Mouse (Mus musculus) liver, embryonic 14.5 days (tissue): ENCODE measurements around the gene Brinp2. TPM values are rescaled to one million over a fixed set of nuclear protein-coding genes. Genes with fewer than 3 reads are reported as not detected.

Source experiments
- ATAC-seq: fragments of 200-750 bp; cut with Nextera tagmentation; 2 replicates; pipeline ENCODE4 v1.8.0; 2017; ENCODE audit warnings: moderate number of reproducible peaks, mild to moderate bottlenecking, moderate library complexity; ENCODE audit not compliant: insufficient read depth
- DNase-seq, 3 experiments: peaks; one replicate each; pipeline ENCODE4 v3.0.0-alpha.2; 2012 to 2013; ENCODE audit warnings: low read depth in 3 of 3, low spot score in 3 of 3
- H3K27ac ChIP-seq: fragments of 300-500 bp; sonication (generic); 2 replicates; pipeline ENCODE4 v1.5.1; 2014; ENCODE audit warnings: moderate library complexity, mild to moderate bottlenecking, control low read depth, inconsistent platforms
- H3K27me3 ChIP-seq: fragments of 300-500 bp; sonication (generic); 2 replicates; pipeline ENCODE4 v1.6.1; 2014; ENCODE audit warnings: mild to moderate bottlenecking, low read length, moderate library complexity; ENCODE audit not compliant: control insufficient read depth, insufficient read depth
- H3K36me3 ChIP-seq: fragments of 300-500 bp; sonication (generic); replicated peaks from 2 replicates; pipeline ENCODE4 v1.6.1; 2014; ENCODE audit warnings: low read depth; ENCODE audit not compliant: control insufficient read depth, insufficient read depth
- H3K4me1 ChIP-seq, 2 experiments: fragments of 200-500 bp in 1 of 2; fragments of 300-500 bp in 1 of 2; sonication (generic) in 1 of 2; replicated peaks; 2 replicates each; pipeline ENCODE4 v1.6.1; 2012 to 2014; ENCODE audit warnings: antibody characterized with exemption in 1 of 2, inconsistent platforms in 1 of 2, low read length in 1 of 2; ENCODE audit not compliant: control insufficient read depth in 2 of 2, insufficient read depth in 2 of 2
- H3K4me2 ChIP-seq: fragments of 300-500 bp; sonication (generic); 2 replicates; pipeline ENCODE4 v1.6.1; 2014; ENCODE audit warnings: low read depth, mild to moderate bottlenecking, control low read depth, moderate library complexity
- H3K4me3 ChIP-seq, 2 experiments: fragments of 200-500 bp in 1 of 2; fragments of 300-500 bp in 1 of 2; sonication (generic) in 1 of 2; 2 replicates each; pipeline ENCODE4 v1.5.1; 2012 to 2014; ENCODE audit warnings: low read depth in 2 of 2, low read length in 2 of 2, mild to moderate bottlenecking in 2 of 2, control low read depth in 1 of 2, inconsistent platforms in 1 of 2, moderate library complexity in 1 of 2; ENCODE audit not compliant: insufficient read depth in 1 of 2
- H3K9ac ChIP-seq: fragments of 300-500 bp; sonication (generic); replicated peaks from 2 replicates; pipeline ENCODE4 v1.6.1; 2014; ENCODE audit warnings: mild to moderate bottlenecking, control low read depth, moderate library complexity
- H3K9me3 ChIP-seq: fragments of 300-500 bp; sonication (generic); 2 replicates; pipeline ENCODE4 v1.6.1; 2016; ENCODE audit warnings: low read length, mixed read lengths; ENCODE audit not compliant: control insufficient read depth
- CTCF ChIP-seq: IDR thresholded peaks from 2 replicates; pipeline ENCODE4 v1.5.1; 2016; ENCODE audit warnings: antibody characterized with exemption, low read depth, control low read depth
- EP300 ChIP-seq: IDR thresholded peaks from 2 replicates; pipeline ENCODE4 v1.6.1; 2016; ENCODE audit warnings: antibody characterized with exemption, low read depth
- WGBS: fragments of 180-500 bp; shearing (Covaris S2); extraction: QIAGEN DNeasy Blood & Tissue Kit; methylation state at CpG from one replicate; pipeline ENCODE4 v1.1.7; 2014; ENCODE audit not compliant: insufficient replicate concordance; 5-methylcytosine and 5-hydroxymethylcytosine counted together
- polyA plus RNA-seq, 2 experiments: library from polyadenylated mRNA; depleted of rRNA in 1 of 2; stranded (reverse) in 1 of 2; unstranded in 1 of 2; fragments of >200 nt; fragmentation: Nextera tagmentation in 1 of 2; extraction: Ambion mirVana in 1 of 2; gene quantifications; 2 replicates each; pipeline versions ENCODE4 v1.2.1 to v1.2.3; 2012 to 2014

Brinp2 gene
- polyA plus RNA-seq, 2 experiments: not detected

- no peak for ATAC-seq
- TF ChIP-seq CTCF (no peak), EP300 (no peak)
- Histone ChIP-seq H3K9ac (no peak overlapping the region), H3K27me3 (no peaks in the 10 kb centered on the region), H3K27ac (no peak overlapping the region), H3K4me1 (no peaks in the 10 kb centered on the region), H3K36me3 (no peaks in the 10 kb centered on the region), H3K4me2 (no peak overlapping the region), H3K9me3 (no peaks in the 10 kb centered on the region), H3K4me3 (no peak overlapping the region)
- 56% methylated on average over 6 of the region's 6 CpGs for WGBS
- DNase-seq: no peak
These were observed 12.8 kb downstream of the Brinp2 start for GRCm38 (mm10) chr1:158343243-158343714.

GRCm38 (mm10) chr1:158328839-158329238, 27.3 kb downstream of the Brinp2 start:
- Histone ChIP-seq H3K9ac (no peak overlapping the region), H3K36me3 (no peaks in the 10 kb centered on the region), H3K27ac (no peak overlapping the region), H3K4me2 (no peak overlapping the region), H3K27me3 (no peaks in the 10 kb centered on the region), H3K9me3 (no peaks in the 10 kb centered on the region), H3K4me1 (no peaks in the 10 kb centered on the region), H3K4me3 (no peak overlapping the region)
- ATAC-seq (no peak), DNase-seq (no peak)
- 66% methylated on average over 2 of the region's 2 CpGs for WGBS
- TF ChIP-seq CTCF (no peak), EP300 (no peak)

GRCm38 (mm10) chr1:158328126-158328525, 28.0 kb downstream of the Brinp2 start:
- Histone ChIP-seq H3K36me3 (no peaks in the 10 kb centered on the region), H3K27ac (no peak overlapping the region), H3K4me3 (no peak overlapping the region), H3K4me2 (no peak overlapping the region), H3K27me3 (no peaks in the 10 kb centered on the region), H3K4me1 (no peaks in the 10 kb centered on the region), H3K9me3 (no peaks in the 10 kb centered on the region), H3K9ac (no peak overlapping the region)
- 42% methylated on average over 5 of the region's 5 CpGs for WGBS
- ATAC-seq (no peak), DNase-seq (no peak)
- TF ChIP-seq EP300: no peak
- no peak for TF ChIP-seq CTCF

GRCm38 (mm10) chr1:158323325-158323724, 32.8 kb downstream of the Brinp2 start:
- Histone ChIP-seq H3K9ac (no peak overlapping the region), H3K4me1 (no peaks in the 10 kb centered on the region), H3K4me2 (no peak overlapping the region), H3K4me3 (no peak overlapping the region), H3K36me3 (no peaks in the 10 kb centered on the region), H3K27ac (no peak overlapping the region), H3K27me3 (no peaks in the 10 kb centered on the region), H3K9me3 (no peaks in the 10 kb centered on the region)
- WGBS: 64% methylated on average over 6 of the region's 6 CpGs
- ATAC-seq (no peak), DNase-seq (no peak)
- TF ChIP-seq CTCF (no peak), EP300 (no peak)

- WGBS: 43% methylated on average over 5 of the region's 5 CpGs
- Histone ChIP-seq H3K9me3 (no peaks in the 10 kb centered on the region), H3K4me1 (no peaks in the 10 kb centered on the region), H3K9ac (no peak overlapping the region), H3K27ac (no peak overlapping the region), H3K27me3 (no peaks in the 10 kb centered on the region), H3K36me3 (no peaks in the 10 kb centered on the region), H3K4me3 (no peak overlapping the region), H3K4me2 (no peak overlapping the region)
- DNase-seq: no peak
- TF ChIP-seq CTCF: no peak
- ATAC-seq: no peak
These were observed 45.5 kb downstream of the Brinp2 start for GRCm38 (mm10) chr1:158310426-158311156.
